Mouse (Mus musculus): Measurements from ENCODE around the gene Naa25.

DNA sequence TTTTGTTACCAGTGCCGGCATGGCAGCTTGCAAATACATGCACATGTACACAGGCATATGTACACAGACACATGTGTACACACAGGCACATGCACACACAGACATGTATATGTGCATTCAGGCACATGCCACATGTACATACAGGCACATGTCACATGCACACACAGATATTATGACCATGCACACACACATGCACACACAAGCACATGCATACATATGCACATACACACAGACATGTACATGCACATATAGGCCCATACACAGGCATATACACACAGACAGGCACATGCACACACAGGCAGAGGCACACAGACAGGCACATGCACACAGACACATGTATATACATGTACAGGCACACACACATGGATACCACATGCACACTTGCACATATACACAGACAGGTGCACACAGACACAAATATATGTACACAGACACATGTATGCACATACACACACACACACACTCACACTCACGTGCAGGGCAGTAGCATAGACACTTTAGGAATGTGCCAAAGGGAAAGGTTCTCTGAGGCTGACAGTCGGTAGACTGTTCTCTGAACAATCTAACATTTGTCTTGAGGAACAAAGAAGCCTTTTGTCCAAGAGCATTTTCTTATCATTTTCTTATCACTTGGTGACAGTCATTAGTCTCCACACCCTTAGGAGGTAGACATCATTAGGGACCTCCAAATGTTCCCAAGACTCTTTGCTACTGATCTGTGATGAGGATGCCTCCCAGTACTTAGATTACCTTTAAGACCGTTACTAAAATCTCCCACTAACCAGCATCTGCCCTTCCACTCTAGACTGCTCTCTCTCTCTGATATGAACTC, 63.8 kb downstream of the Naa25 start:
- TF ChIP-seq POLR2A (IDR thresholded peaks at IDR 0.05; ENCODE audit: borderline replicate concordance, low read depth, low read length) (no peak), CTCF (IDR thresholded peaks at IDR 0.05; ENCODE audit: low read depth, low read length) (no peak)
